Mouse (Mus musculus): ENCODE data around the gene Rnf135.
"Not testable (repeated sequence)": the region's sequence is repeated elsewhere in the genome, so short reads cannot be mapped to it uniquely, and the experiment has no call there.

Rnf135 gene

GRCm38 (mm10) chr11:80202296-80202695 lies 18.6 kb downstream of the Rnf135 start:
- DNase-seq (ENCODE audit: low spot score in 2 of 2) = no peak

GRCm38 (mm10) chr11:80204037-80204436 lies 20.4 kb downstream of the Rnf135 start:
- no peak for DNase-seq (ENCODE audit: low spot score in 2 of 2)

- no peak for DNase-seq (ENCODE audit: low spot score in 2 of 2)
Measured at GRCm38 (mm10) chr11:80204941-80205340, 21.3 kb downstream of the Rnf135 start.

- no peak for DNase-seq (ENCODE audit: low spot score in 2 of 2)
Measured at GRCm38 (mm10) chr11:80208465-80208859, 24.8 kb downstream of the Rnf135 start.

GRCm38 (mm10) chr11:80208860-80209800 lies 25.5 kb downstream of the Rnf135 start, which contains the start of gene Rhot1:
TSS of gene Rhot1 (plus strand) at chr11:80209019.
- DNase-seq (ENCODE audit: low spot score in 2 of 2) = peak; percentile 92 to 95

- DNase-seq (ENCODE audit: low spot score in 2 of 2) = no peak
Measured at GRCm38 (mm10) chr11:80210321-80210720, 26.7 kb downstream of the Rnf135 start.

- no peak for DNase-seq (ENCODE audit: low spot score in 2 of 2)
Measured at GRCm38 (mm10) chr11:80212282-80212681, 28.6 kb downstream of the Rnf135 start.

GRCm38 (mm10) chr11:80215291-80215690 lies 31.6 kb downstream of the Rnf135 start:
- DNase-seq (ENCODE audit: low spot score in 2 of 2) = no peak

- no peak for DNase-seq (ENCODE audit: low spot score in 2 of 2)
Measured at GRCm38 (mm10) chr11:80218657-80219293, 35.1 kb downstream of the Rnf135 start.

- DNase-seq (ENCODE audit: low spot score in 2 of 2) = not testable (repeated sequence)
Measured at GRCm38 (mm10) chr11:80230066-80230465, 46.4 kb downstream of the Rnf135 start.

- DNase-seq (ENCODE audit: low spot score in 2 of 2) = no peak
Measured at GRCm38 (mm10) chr11:80237278-80237677, 53.6 kb downstream of the Rnf135 start.

GRCm38 (mm10) chr11:80238306-80238705 lies 54.7 kb downstream of the Rnf135 start:
- no peak for DNase-seq (ENCODE audit: low spot score in 2 of 2)

- no peak for DNase-seq (ENCODE audit: low spot score in 2 of 2)
Measured at GRCm38 (mm10) chr11:80247026-80247425, 63.4 kb downstream of the Rnf135 start.

GRCm38 (mm10) chr11:80248531-80248930 lies 64.9 kb downstream of the Rnf135 start:
- DNase-seq (ENCODE audit: low spot score in 2 of 2) = no peak

All from natural killer cell, adult 2 months (primary cell).